Mouse (Mus musculus) hindbrain, embryonic 11.5 days (tissue): ENCODE measurements around the gene Alkbh8. TPM values are rescaled to one million over a fixed set of nuclear protein-coding genes. Genes with fewer than 3 reads are reported as not detected.
"Not testable (repeated sequence)": the region's sequence is repeated elsewhere in the genome, so short reads cannot be mapped to it uniquely, and the experiment has no call there.

Experiments used
- ATAC-seq: fragments of 200-750 bp; cut with Nextera tagmentation; 2 replicates; pipeline ENCODE4 v1.8.0; 2017; ENCODE audit warnings: mild to moderate bottlenecking, moderate TSS enrichment, moderate library complexity; ENCODE audit not compliant: low FRiP score
- DNase-seq: peaks from one replicate; pipeline ENCODE4 v3.0.0-alpha.2; 2015; ENCODE audit warnings: low spot score
- H3K27ac ChIP-seq: fragments of 300-500 bp; sonication (generic); 2 replicates; pipeline ENCODE4 v1.5.1; 2014; ENCODE audit warnings: mild to moderate bottlenecking, low read depth, low read length
- H3K27me3 ChIP-seq: fragments of 300-500 bp; sonication (generic); 2 replicates; pipeline ENCODE4 v1.6.1; 2014; ENCODE audit warnings: mild to moderate bottlenecking, low read length, moderate library complexity, mixed read lengths; ENCODE audit not compliant: control insufficient read depth, insufficient read depth
- H3K36me3 ChIP-seq: fragments of 300-500 bp; sonication (generic); 2 replicates; pipeline ENCODE4 v1.6.1; 2014; ENCODE audit warnings: mild to moderate bottlenecking, low read length, moderate library complexity, mixed read lengths; ENCODE audit not compliant: control insufficient read depth, insufficient read depth
- H3K4me1 ChIP-seq: fragments of 300-500 bp; sonication (generic); replicated peaks from 2 replicates; pipeline ENCODE4 v1.6.1; 2014; ENCODE audit warnings: low read length, mixed read lengths; ENCODE audit not compliant: control insufficient read depth, insufficient read depth
- H3K4me2 ChIP-seq: fragments of 300-500 bp; sonication (generic); replicated peaks from 2 replicates; pipeline ENCODE4 v1.6.1; 2014; ENCODE audit warnings: mild to moderate bottlenecking, low read depth, low read length
- H3K4me3 ChIP-seq: fragments of 300-500 bp; sonication (generic); 2 replicates; pipeline ENCODE4 v1.5.1; 2014; ENCODE audit warnings: low read depth, low read length
- H3K9ac ChIP-seq: fragments of 300-500 bp; sonication (generic); 2 replicates; pipeline ENCODE4 v1.6.1; 2014; ENCODE audit warnings: low read depth, low read length
- H3K9me3 ChIP-seq: fragments of 300-500 bp; sonication (generic); 2 replicates; pipeline ENCODE4 v1.6.1; 2016; ENCODE audit warnings: low read length; ENCODE audit not compliant: control insufficient read depth
- WGBS: fragments of 180-500 bp; shearing (Covaris S2); extraction: QIAGEN DNeasy Blood & Tissue Kit; methylation state at CpG from one replicate; pipeline ENCODE4 v1.1.7; 2014; 5-methylcytosine and 5-hydroxymethylcytosine counted together
- polyA plus RNA-seq: library from polyadenylated mRNA; unstranded; fragments of >200 nt; fragmentation: Nextera tagmentation; extraction: Ambion mirVana; gene quantifications from 2 replicates; pipeline ENCODE4 v1.2.1, GENCODE M21; 2014

Alkbh8 gene
- polyA plus RNA-seq, 1 experiment from 2014 or later: 43.6 TPM

DNA sequence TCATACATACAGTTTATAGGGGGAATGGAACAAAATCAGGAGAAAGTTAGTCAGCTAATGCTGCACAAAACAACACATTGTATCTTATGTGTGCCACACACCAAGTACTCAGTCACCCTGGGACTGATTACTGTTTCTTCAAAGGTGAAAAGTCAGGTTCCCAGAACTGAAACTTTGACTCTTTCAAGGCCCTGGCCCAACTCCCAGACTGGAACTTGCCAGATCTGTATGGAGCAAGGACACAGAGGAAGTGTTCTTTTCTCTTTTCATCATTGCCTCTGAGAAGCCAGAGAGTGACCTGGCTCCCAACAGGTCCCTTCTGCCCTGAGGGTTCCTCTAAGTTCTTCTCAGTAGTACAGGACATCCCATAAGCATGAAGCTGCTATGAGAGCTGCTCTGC lies 10.2 kb downstream of the Alkbh8 start:
- Histone ChIP-seq H3K27ac (no peak overlapping the region), H3K4me3 (no peak overlapping the region), H3K4me1 (no peaks in the 10 kb centered on the region), H3K9me3 (no peaks in the 10 kb centered on the region), H3K4me2 (no peak overlapping the region), H3K27me3 (no peaks in the 10 kb centered on the region), H3K36me3 (no peaks in the 10 kb centered on the region; the same call in 1 of the 2 replicates), H3K9ac (no peak overlapping the region)
- ATAC-seq (no peak), DNase-seq (no peak)

DNA sequence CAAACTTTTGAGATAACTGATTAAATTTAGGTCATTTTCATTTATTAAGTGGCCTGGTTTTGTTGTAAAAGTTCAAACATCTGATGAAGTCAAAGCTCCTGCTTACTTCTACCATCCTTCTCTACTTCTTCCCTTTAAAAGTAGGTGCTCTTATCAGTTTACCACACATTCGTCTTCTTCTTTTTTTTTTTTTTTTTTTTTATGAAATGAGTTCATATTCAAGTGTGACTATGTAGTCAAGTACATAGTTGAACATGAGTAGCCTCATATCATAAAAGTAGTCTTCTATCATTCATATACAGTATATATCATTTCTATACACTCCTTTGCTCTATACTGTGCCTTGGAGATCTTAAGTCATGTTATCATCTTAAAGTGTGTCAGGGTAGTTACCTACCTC lies 11.0 kb downstream of the Alkbh8 start:
- Histone ChIP-seq H3K4me2 (no peak overlapping the region), H3K4me3 (no peak overlapping the region), H3K36me3 (no peaks in the 10 kb centered on the region), H3K27ac (no peak overlapping the region), H3K27me3 (no peaks in the 10 kb centered on the region), H3K9me3 (no peaks in the 10 kb centered on the region), H3K4me1 (no peaks in the 10 kb centered on the region), H3K9ac (no peak overlapping the region)
- ATAC-seq (no peak), DNase-seq (no peak)
- WGBS: 67% methylated on average over 1 of the region's 1 CpGs

DNA sequence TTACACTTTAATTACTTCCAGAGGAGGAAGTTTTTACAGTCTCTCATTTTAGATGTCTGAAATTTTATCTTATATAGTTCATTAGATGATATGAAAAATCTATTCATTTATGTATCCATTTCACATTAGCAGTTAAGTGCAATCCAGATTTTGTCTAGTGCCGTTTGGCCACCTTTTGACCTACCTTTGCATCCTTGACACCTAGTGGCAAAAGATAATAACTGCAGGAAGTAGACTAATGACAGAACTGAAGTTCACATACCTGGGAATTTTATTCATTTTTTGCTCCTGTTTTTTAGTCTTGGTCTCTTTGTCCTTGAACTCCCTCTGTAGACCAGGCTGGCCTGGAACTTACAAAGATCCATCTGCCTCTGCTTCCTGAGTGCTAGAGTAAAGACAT lies 15.1 kb downstream of the Alkbh8 start:
- 87% methylated on average over 1 of the region's 1 CpGs for WGBS
- DNase-seq (no peak), ATAC-seq (no peak)

DNA sequence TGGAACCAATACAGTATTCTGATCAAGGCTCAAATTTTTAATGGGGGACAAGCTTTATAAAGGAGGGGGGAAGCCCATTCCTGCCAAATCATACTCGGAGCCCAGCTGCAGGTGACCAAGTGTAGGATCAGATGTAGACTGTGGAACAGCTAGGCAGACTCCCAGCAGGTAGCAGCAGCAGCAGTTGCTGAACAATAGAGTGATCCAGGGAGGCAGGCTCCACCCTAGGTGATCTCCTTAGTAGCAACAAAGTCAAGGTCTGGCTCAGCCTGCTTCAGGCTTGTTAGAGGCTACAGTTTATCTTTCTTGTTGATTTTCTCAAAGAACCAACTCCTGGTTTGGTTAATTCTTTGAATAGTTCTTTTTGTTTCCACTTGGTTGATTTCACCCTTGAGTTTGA lies 41.4 kb downstream of the Alkbh8 start:
- not testable (repeated sequence) for H3K4me2 ChIP-seq, H3K27me3 ChIP-seq, H3K4me3 ChIP-seq, H3K9me3 ChIP-seq, ATAC-seq, DNase-seq, H3K4me1 ChIP-seq, H3K27ac ChIP-seq, H3K9ac ChIP-seq, H3K36me3 ChIP-seq
- WGBS: 48% methylated on average over 1 of the region's 1 CpGs

More for the DNA sequence above, 15.1 kb downstream of the Alkbh8 start:
- H3K27ac ChIP-seq: no peak overlapping the region
- no peaks in the 10 kb centered on the region for H3K27me3 ChIP-seq
- H3K4me1 ChIP-seq: no peaks in the 10 kb centered on the region
- H3K9ac ChIP-seq: no peak overlapping the region
- no peak overlapping the region for H3K4me2 ChIP-seq
- no peak overlapping the region for H3K4me3 ChIP-seq
- no peaks in the 10 kb centered on the region for H3K9me3 ChIP-seq
- H3K36me3 ChIP-seq: no peaks in the 10 kb centered on the region; the same call in 1 of the 2 replicates

DNA sequence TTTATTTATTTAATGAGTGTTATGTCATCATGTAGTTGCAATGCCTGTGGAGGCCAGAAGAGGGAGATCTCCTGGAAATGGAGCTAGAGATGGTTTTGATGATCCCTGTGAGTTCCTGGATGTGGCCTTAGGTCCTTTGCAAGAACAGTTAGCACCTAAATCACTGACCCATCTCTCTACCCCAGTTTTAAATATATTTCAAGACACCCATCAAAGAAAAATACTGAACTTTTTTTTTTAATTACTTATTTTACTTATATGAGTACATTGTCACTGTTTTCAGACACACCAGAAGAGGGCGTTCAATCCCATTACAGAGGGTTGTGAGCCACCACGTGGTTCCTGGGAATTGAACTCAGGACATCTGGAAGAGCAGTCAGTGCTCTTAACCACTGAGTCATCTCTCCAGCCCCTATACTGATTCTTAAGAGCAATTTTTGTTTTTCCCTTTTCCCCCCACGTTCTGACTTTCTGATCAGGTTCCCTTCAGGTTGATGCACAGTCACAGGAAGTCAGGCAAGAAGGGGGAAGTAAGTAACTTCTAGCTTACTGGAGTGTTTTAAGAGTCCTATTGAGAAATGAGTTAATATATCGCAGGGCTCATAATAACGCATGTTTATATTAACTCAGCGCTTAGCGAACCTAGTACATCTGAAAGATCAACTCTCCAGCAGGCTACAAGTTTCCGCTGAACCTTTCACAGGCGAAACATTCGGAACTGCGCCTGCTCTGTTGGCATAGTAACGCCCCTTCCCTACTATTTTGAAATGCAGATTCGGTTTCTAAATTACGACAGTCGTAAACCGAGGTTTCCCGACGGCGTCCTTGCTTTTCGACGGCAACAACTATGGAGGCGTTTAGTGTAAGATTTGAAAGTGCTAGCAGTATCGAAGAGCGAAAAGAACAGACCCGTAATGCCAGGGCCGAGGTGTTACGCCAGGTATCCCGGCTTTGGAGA lies 68.6 kb downstream of the Alkbh8 start, which contains the start of gene Cwf19l2:
Gene Cwf19l2 (plus strand): TSS at position 342 of the 958 bp plus-strand sequence.
- under 1% methylated on average over 28 of the region's 28 CpGs for WGBS
- no peak within 1 kb of the TSS for H3K27ac ChIP-seq
- no peaks in the 10 kb centered on the region for H3K27me3 ChIP-seq
- no peaks in the 10 kb centered on the region for H3K9me3 ChIP-seq
- H3K9ac ChIP-seq: peak within 1 kb of the TSS; percentile 48
- peak; percentile 94 for ATAC-seq
- peak within 1 kb of the TSS; percentile 52 for H3K4me3 ChIP-seq
- H3K4me2 ChIP-seq: peak within 1 kb of the TSS; percentile 19
- H3K36me3 ChIP-seq: no peaks in the 10 kb centered on the region
- DNase-seq: peak; percentile 85
- H3K4me1 ChIP-seq: no peaks in the 10 kb centered on the region

DNA sequence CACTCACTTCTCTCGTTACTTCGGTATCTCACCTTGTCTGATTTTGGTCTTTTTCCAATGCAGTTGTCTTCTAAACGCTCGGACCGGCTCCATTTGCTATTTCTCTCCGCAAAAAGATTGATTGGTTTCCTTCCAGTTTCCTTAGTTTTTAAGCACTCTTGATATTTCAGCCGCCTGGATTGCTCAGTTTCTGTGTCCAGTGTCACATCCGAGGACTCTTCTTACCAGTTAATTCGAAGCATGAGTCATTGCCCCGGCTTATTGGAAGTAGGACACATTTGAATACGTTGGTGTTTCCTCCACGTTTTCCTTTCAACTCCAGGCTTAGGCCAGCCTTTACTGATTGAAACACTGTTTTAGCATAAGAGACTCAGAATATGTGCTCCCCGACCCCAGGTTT lies 69.4 kb downstream of the Alkbh8 start:
- WGBS: 3% methylated on average over 13 of the region's 13 CpGs
- H3K9me3 ChIP-seq: no peaks in the 10 kb centered on the region
- H3K27me3 ChIP-seq: no peaks in the 10 kb centered on the region
- no peak overlapping the region for H3K27ac ChIP-seq
- no peaks in the 10 kb centered on the region for H3K4me1 ChIP-seq
- no peaks in the 10 kb centered on the region for H3K36me3 ChIP-seq
- peak overlapping the region; percentile 19 for H3K4me2 ChIP-seq
- DNase-seq (peak; percentile 35), ATAC-seq (peak; percentile 12; the same call in 1 of the 2 replicates)
- H3K9ac ChIP-seq: peak overlapping the region; percentile 48
- peak overlapping the region; percentile 52 for H3K4me3 ChIP-seq

DNA sequence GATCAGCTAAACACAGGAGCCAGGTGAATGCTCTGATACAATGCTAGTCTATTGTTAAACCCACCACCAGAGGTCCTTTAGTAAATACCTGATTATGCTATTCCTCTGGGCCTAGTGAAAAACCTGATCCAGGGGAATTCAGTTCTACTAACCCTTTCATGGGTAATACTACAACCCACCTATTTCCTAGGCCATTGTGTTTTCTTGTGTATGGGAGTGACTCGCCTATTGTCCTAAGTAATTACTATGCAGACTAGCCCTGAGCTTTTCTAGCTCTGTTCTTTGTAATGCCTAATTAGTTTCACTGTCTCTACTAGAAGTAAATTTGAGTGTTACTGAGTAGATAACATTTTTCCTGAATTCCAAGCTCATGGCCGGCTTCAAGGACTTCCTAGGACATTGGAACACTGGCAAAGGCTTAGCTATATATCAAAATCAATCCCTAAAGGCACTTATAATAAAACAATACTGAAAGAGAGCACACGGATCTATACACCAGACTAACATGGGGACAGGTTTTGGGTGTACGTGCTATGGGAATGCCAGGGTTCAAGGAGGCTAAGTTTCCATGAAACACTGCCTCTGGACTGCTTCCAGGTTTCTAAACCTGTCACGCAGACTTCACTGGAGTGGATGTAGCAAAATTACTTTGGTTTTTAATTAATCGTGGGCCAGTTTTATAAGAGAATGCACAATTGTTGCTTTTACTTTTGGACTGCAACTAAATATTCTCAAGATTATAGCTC lies 104.8 kb downstream of the Alkbh8 start:
- 85% methylated on average over 6 of the region's 6 CpGs for WGBS
- not testable (repeated sequence) for H3K9me3 ChIP-seq, H3K27ac ChIP-seq, H3K9ac ChIP-seq, H3K4me1 ChIP-seq, H3K36me3 ChIP-seq, DNase-seq, H3K4me3 ChIP-seq, H3K4me2 ChIP-seq, ATAC-seq, H3K27me3 ChIP-seq
